Mouse (Mus musculus) midbrain, postnatal 0 days (tissue): ENCODE data around the gene Nsmce3. TPM values are rescaled to one million over a fixed set of nuclear protein-coding genes. Genes with fewer than 3 reads are reported as not detected.

ENCODE experiments used
- ATAC-seq: fragments of 200-750 bp; cut with Nextera tagmentation; 2 replicates; pipeline ENCODE4 v1.8.0; 2017; ENCODE audit warnings: moderate number of reproducible peaks, mild to moderate bottlenecking, moderate TSS enrichment, moderate library complexity; ENCODE audit not compliant: low FRiP score
- DNase-seq: peaks from one replicate; pipeline ENCODE4 v3.0.0-alpha.2; 2015; ENCODE audit warnings: low spot score
- H3K27ac ChIP-seq: fragments of 300-500 bp; sonication (generic); 2 replicates; pipeline ENCODE4 v1.5.1; 2014; ENCODE audit warnings: low read depth, mild to moderate bottlenecking, low read length, mixed read lengths
- H3K27me3 ChIP-seq: fragments of 300-500 bp; sonication (generic); 2 replicates; pipeline ENCODE4 v1.6.1; 2014; ENCODE audit warnings: low read length, control low read depth, mixed read lengths; ENCODE audit not compliant: insufficient read depth
- H3K36me3 ChIP-seq: fragments of 300-500 bp; sonication (generic); 2 replicates; pipeline ENCODE4 v1.6.1; 2014; ENCODE audit warnings: low read length, control low read depth, mixed read lengths; ENCODE audit not compliant: insufficient read depth
- H3K4me1 ChIP-seq: fragments of 300-500 bp; sonication (generic); 2 replicates; pipeline ENCODE4 v1.6.1; 2014; ENCODE audit warnings: mild to moderate bottlenecking, control low read depth, antibody characterized with exemption, low read length, mixed read lengths; ENCODE audit not compliant: insufficient read depth
- H3K4me2 ChIP-seq: fragments of 300-500 bp; sonication (generic); 2 replicates; pipeline ENCODE4 v1.6.1; 2014; ENCODE audit warnings: low read depth, mild to moderate bottlenecking, low read length, mixed read lengths; ENCODE audit not compliant: poor library complexity, severe bottlenecking
- H3K4me3 ChIP-seq: fragments of 300-500 bp; sonication (generic); 2 replicates; pipeline ENCODE4 v1.5.1; 2014; ENCODE audit warnings: low read depth, mild to moderate bottlenecking, low read length, moderate library complexity
- H3K9ac ChIP-seq: fragments of 300-500 bp; sonication (generic); replicated peaks from 2 replicates; pipeline ENCODE4 v1.6.1; 2014; ENCODE audit warnings: mild to moderate bottlenecking, low read length, moderate library complexity, mixed read lengths; ENCODE audit not compliant: poor library complexity, severe bottlenecking
- H3K9me3 ChIP-seq: fragments of 300-500 bp; sonication (generic); 2 replicates; pipeline ENCODE4 v1.6.1; 2016; ENCODE audit warnings: low read length, control low read depth
- CTCF ChIP-seq: IDR thresholded peaks from 2 replicates; pipeline ENCODE4 v1.5.1; 2016; ENCODE audit warnings: antibody characterized with exemption, mild to moderate bottlenecking
- WGBS: fragments of 180-500 bp; shearing (Covaris S2); extraction: QIAGEN DNeasy Blood & Tissue Kit; methylation state at CpG from one replicate; pipeline ENCODE4 v1.1.7; 2014; 5-methylcytosine and 5-hydroxymethylcytosine counted together
- polyA plus RNA-seq: library from polyadenylated mRNA; unstranded; fragments of >200 nt; fragmentation: Nextera tagmentation; extraction: Ambion mirVana; gene quantifications from 2 replicates; pipeline ENCODE4 v1.2.1, GENCODE M21; 2015
- total RNA-seq: library from RNA; depleted of rRNA; stranded (reverse); fragments of >200 nt; gene quantifications from 2 replicates; pipeline ENCODE4 v1.2.3, GENCODE M21; 2014

The Nsmce3 gene
- total and polyA plus RNA-seq, 2 experiments from 2014 or later: 9.9 to 14.4 TPM

GRCm38 (mm10) chr7:64821081-64821480, 51.7 kb downstream of the Nsmce3 start:
- TF ChIP-seq CTCF: no peak
- 88% methylated on average over 5 of the region's 5 CpGs for WGBS
- no peaks in the 10 kb centered on the region for H3K36me3 ChIP-seq
- H3K4me1 ChIP-seq: no peaks in the 10 kb centered on the region
- DNase-seq: no peak
- ATAC-seq: no peak
- H3K27ac ChIP-seq: no peak overlapping the region
- no peak overlapping the region for H3K4me3 ChIP-seq
- H3K4me2 ChIP-seq: no peak overlapping the region
- no peaks in the 10 kb centered on the region for H3K27me3 ChIP-seq
- no peaks in the 10 kb centered on the region for H3K9me3 ChIP-seq
- no peak overlapping the region for H3K9ac ChIP-seq

GRCm38 (mm10) chr7:64819683-64820082, 53.1 kb downstream of the Nsmce3 start:
- H3K9me3 ChIP-seq: no peaks in the 10 kb centered on the region
- no peak for TF ChIP-seq CTCF
- WGBS: 79% methylated on average over 9 of the region's 9 CpGs

More at GRCm38 (mm10) chr7:64819683-64820082, 53.1 kb downstream of the Nsmce3 start:
- no peaks in the 10 kb centered on the region for H3K36me3 ChIP-seq
- no peak overlapping the region for H3K4me3 ChIP-seq
- H3K4me2 ChIP-seq: no peak overlapping the region
- H3K27me3 ChIP-seq: no peaks in the 10 kb centered on the region
- H3K4me1 ChIP-seq: no peaks in the 10 kb centered on the region
- ATAC-seq (no peak), DNase-seq (no peak)
- no peak overlapping the region for H3K9ac ChIP-seq
- no peak overlapping the region for H3K27ac ChIP-seq
